Mouse (Mus musculus) liver, postnatal 0 days (tissue): ENCODE measurements at regions not wholly inside any gene's neighbourhood (a gene's known extent, or its start where the extent isn't known, plus 50 kb on each side); places are given as distances from the start of the nearest gene placed in this dataset.

Experiments used
- ATAC-seq: fragments of 200-750 bp; cut with Nextera tagmentation; 2 replicates; pipeline ENCODE4 v1.8.0; 2017; ENCODE audit warnings: mild to moderate bottlenecking, moderate library complexity
- DNase-seq: peaks from one replicate; pipeline ENCODE4 v3.0.0-alpha.2; 2016
- H3K27ac ChIP-seq: fragments of 300-500 bp; sonication (generic); 2 replicates; pipeline ENCODE4 v1.5.1; 2014; ENCODE audit warnings: antibody characterized with exemption, moderate library complexity, mild to moderate bottlenecking, low read depth
- H3K27me3 ChIP-seq: fragments of 300-500 bp; sonication (generic); 2 replicates; pipeline ENCODE4 v1.6.1; 2014; ENCODE audit warnings: low read length, control low read depth, mixed read lengths; ENCODE audit not compliant: insufficient read depth
- H3K36me3 ChIP-seq: fragments of 300-500 bp; sonication (generic); replicated peaks from 2 replicates; pipeline ENCODE4 v1.6.1; 2014; ENCODE audit warnings: mild to moderate bottlenecking, control low read depth, low read length, moderate library complexity, mixed read lengths; ENCODE audit not compliant: insufficient read depth
- H3K4me1 ChIP-seq: fragments of 300-500 bp; sonication (generic); 2 replicates; pipeline ENCODE4 v1.6.1; 2014; ENCODE audit warnings: antibody characterized with exemption, mild to moderate bottlenecking, control low read depth; ENCODE audit not compliant: insufficient read depth
- H3K4me2 ChIP-seq: fragments of 300-500 bp; sonication (generic); 2 replicates; pipeline ENCODE4 v1.6.1; 2014; ENCODE audit warnings: low read depth, mild to moderate bottlenecking, low read length, moderate library complexity, mixed read lengths
- H3K4me3 ChIP-seq: fragments of 300-500 bp; sonication (generic); 2 replicates; pipeline ENCODE4 v1.5.1; 2014; ENCODE audit warnings: low read depth, low read length
- H3K9ac ChIP-seq: fragments of 300-500 bp; sonication (generic); replicated peaks from 2 replicates; pipeline ENCODE4 v1.6.1; 2014; ENCODE audit warnings: mild to moderate bottlenecking, moderate library complexity
- H3K9me3 ChIP-seq: fragments of 300-500 bp; sonication (generic); 2 replicates; pipeline ENCODE4 v1.6.1; 2016; ENCODE audit warnings: mild to moderate bottlenecking, control low read depth, low read length, mixed read lengths
- CTCF ChIP-seq: sonication (generic); IDR thresholded peaks from 2 replicates; pipeline ENCODE4 v1.5.1; 2016; ENCODE audit warnings: antibody characterized with exemption, low read depth
- EP300 ChIP-seq: IDR thresholded peaks from 2 replicates; pipeline ENCODE4 v1.6.1; 2016; ENCODE audit warnings: antibody characterized with exemption, low read depth, mild to moderate bottlenecking
- WGBS: fragments of 180-500 bp; shearing (Covaris S2); extraction: QIAGEN DNeasy Blood & Tissue Kit; methylation state at CpG from one replicate; pipeline ENCODE4 v1.1.7; 2014; ENCODE audit not compliant: insufficient replicate concordance; 5-methylcytosine and 5-hydroxymethylcytosine counted together

DNA sequence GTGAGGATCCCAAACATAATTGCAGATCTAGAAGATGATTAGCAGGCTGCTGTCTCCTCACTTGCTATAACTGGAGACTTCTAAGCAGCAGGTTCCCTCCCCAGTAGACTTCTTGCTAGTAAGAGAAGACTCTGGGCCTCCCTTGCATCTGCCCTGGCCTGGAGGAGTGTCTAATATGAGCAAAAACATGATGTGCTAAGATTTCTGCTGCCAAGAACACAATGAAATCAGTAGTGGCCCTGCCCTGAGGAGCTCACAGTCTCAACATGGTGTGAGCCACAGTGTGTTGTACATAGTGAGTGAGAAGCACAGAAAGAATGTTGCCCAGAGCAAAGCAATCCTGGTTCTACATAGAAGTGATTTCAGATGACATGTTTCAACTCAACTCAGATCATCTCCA is 520.1 kb upstream of the Nrp1 start:
- Histone ChIP-seq H3K9me3 (no peaks in the 10 kb centered on the region), H3K4me2 (no peak overlapping the region), H3K36me3 (no peaks in the 10 kb centered on the region), H3K27me3 (no peaks in the 10 kb centered on the region), H3K9ac (no peak overlapping the region), H3K27ac (no peak overlapping the region), H3K4me3 (no peak overlapping the region), H3K4me1 (no peaks in the 10 kb centered on the region)
- no peak for DNase-seq
- no peak for ATAC-seq
- TF ChIP-seq CTCF (no peak), EP300 (no peak)

DNA sequence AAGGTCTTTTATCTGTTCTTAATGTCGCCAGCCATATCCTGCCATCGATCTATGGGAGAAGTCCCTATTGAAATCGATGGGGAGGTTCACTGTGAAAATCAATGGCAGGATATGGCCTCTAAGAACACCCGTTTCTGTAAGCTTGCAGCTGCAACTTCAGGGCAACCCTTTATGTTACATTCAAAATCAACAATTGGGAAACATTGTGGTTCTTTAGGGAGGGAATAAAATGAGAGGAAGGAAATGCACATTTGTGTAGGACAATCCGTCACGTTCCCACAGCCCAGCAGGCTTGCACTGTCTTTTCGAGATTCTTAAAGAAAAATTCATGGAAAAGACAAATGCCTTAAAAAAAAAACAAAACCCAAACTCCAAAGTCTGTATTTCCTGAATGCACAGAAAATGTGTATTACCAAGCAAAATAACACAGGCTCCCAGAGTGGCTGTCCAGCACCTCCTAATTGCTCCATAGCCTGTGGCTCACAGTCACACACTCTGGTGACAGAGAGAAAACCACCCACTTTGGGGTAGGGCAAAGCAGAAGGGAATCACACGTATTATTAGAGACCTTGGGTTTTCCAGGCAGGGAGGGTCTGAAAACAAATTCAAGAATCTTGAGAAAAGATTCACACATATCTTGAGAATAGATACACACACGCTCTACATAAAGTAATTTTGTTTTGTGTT is 510.9 kb upstream of the Nrp1 start:
- H3K4me2 ChIP-seq = no peak overlapping the region
- DNase-seq (no peak), ATAC-seq (no peak)
- TF ChIP-seq EP300 (no peak), CTCF (no peak)
- H3K9ac ChIP-seq = no peak overlapping the region
- H3K4me1 ChIP-seq = no peaks in the 10 kb centered on the region
- no peak overlapping the region for H3K4me3 ChIP-seq
- H3K27me3 ChIP-seq = no peaks in the 10 kb centered on the region
- no peaks in the 10 kb centered on the region for H3K9me3 ChIP-seq
- no peaks in the 10 kb centered on the region for H3K36me3 ChIP-seq
- no peak overlapping the region for H3K27ac ChIP-seq
- 40% methylated on average over 9 of the region's 9 CpGs for whole genome bisulfite sequencing

DNA sequence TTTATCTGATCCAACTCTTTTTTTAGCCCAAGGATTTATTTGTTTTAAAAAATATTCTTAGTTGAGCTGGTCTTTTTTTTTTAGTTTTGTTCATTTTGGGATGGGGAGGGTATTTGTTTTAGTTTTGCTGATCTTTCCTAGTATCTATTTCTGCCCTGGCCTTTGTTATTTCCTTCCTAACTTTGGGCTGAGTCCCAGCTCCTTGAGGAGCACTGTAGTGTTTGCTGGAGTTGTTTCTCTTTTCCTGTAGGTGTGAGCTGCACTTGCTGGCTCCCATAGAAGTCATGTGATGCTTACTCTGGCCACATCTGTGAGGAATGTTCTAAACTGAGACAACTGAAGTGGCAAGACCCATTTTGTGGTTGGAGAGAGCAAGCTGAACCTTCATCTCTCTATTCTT is 508.5 kb upstream of the Nrp1 start:
- Histone ChIP-seq H3K4me2 (no peak overlapping the region), H3K4me1 (no peaks in the 10 kb centered on the region), H3K9me3 (no peaks in the 10 kb centered on the region), H3K9ac (no peak overlapping the region), H3K4me3 (no peak overlapping the region), H3K27ac (no peak overlapping the region), H3K36me3 (no peaks in the 10 kb centered on the region), H3K27me3 (no peaks in the 10 kb centered on the region)
- ATAC-seq (no peak), DNase-seq (no peak)
- no peak for TF ChIP-seq EP300
- no peak for TF ChIP-seq CTCF

DNA sequence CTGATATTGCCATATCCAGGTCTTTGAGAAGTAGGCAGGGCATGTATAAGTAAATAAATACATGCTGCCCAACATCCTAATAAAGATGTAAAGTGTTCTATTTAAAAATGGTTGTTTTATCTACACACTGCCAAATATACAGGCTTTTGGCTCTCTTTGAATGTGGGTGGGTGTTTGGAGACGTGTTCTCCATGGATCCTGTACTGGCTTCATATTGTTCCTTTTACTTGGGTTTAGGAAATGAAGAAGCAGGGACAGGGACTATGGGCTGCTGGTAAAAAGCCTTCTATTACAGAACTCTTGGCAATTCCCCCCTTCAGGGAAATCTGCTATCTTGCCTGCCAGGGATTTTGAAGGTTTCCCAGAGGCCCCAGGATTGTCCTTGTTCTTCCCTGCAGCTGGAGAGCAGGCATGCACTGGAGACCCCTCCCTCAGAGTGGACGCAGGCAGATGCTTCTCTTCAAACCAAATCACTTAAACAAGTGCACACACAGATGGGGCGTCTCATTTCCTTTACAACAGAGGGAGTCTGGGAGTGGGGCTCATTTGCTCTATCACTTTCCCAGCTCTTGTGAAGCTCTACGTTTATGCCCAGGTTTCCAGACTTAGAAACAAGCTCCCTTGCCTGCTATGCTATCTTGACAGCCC is 502.6 kb upstream of the Nrp1 start:
- Histone ChIP-seq H3K4me1 (no peaks in the 10 kb centered on the region), H3K9ac (no peak overlapping the region), H3K27ac (no peak overlapping the region), H3K36me3 (no peaks in the 10 kb centered on the region), H3K9me3 (no peaks in the 10 kb centered on the region), H3K4me2 (no peak overlapping the region), H3K4me3 (no peak overlapping the region), H3K27me3 (no peaks in the 10 kb centered on the region)
- ATAC-seq (no peak), DNase-seq (no peak)
- TF ChIP-seq CTCF = no peak
- no peak for TF ChIP-seq EP300
- WGBS = 35% methylated on average over 4 of the region's 4 CpGs

DNA sequence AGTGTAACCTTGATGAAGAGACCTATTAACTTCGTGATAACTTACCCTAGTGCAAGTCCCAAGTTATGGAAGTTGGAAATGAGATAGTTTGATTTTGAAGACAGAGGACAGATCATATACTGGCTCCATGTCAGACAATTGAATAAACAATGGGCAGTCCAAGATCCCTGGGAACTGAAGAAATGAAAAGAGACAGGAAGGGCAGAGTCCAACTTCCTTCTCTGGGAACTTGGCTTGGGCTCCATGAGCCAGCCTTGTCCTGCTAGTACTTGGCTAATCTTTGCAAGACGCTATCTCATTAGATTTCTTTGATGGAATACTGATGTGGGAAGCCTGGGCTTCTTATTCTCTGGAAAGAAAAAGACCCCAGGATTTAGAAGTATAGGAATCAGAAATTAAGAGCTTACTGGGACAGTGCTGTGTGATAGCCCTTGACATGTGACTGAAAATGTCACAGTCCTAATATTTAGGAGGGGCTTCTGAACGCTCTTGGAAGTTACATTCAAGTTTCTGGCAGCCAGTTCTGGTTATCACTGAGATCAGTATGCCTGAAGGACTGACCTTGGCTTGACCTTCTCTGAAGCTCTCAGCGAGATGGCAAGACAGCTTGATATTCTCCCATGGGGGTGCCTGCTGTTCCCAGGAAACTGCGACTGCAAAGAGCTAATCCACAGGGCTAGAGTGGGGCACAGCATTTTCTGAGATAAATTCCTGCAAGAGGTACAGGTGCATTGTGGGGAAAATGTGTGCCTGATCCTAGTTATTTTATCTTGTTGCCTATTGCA is 501.9 kb upstream of the Nrp1 start:
- no peaks in the 10 kb centered on the region for H3K4me1 ChIP-seq
- 43% methylated on average over 5 of the region's 5 CpGs for WGBS
- TF ChIP-seq EP300 (no peak), CTCF (no peak)
- ATAC-seq (no peak), DNase-seq (no peak)
- no peak overlapping the region for H3K4me2 ChIP-seq
- no peaks in the 10 kb centered on the region for H3K9me3 ChIP-seq
- no peak overlapping the region for H3K4me3 ChIP-seq
- no peaks in the 10 kb centered on the region for H3K36me3 ChIP-seq
- no peak overlapping the region for H3K27ac ChIP-seq
- no peak overlapping the region for H3K9ac ChIP-seq
- no peaks in the 10 kb centered on the region for H3K27me3 ChIP-seq

DNA sequence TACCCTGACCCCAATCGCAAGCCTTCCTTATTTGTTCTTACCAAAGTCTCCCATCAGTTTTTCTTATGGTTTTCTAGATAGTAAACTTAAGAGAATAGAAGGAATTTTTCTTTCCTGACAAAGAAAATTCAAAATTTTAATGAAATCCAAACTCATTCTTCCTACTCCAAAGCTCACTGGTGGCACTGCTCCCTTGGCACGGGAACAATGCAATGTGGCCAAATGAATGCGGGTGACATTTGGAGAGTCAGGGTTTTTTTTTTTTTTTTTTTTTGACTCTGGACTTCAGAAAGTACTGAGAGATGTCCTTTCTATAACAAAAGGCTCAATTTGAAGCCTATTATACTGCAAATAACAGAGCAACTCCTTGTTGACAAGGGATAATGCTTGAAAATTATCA is 499.4 kb upstream of the Nrp1 start:
- TF ChIP-seq CTCF (no peak), EP300 (no peak)
- DNase-seq (no peak), ATAC-seq (no peak)
- Histone ChIP-seq H3K4me2 (no peak overlapping the region), H3K4me3 (no peak overlapping the region), H3K9ac (no peak overlapping the region), H3K36me3 (no peaks in the 10 kb centered on the region), H3K9me3 (no peaks in the 10 kb centered on the region), H3K4me1 (no peaks in the 10 kb centered on the region), H3K27ac (no peak overlapping the region), H3K27me3 (no peaks in the 10 kb centered on the region)
- WGBS = 83% methylated on average over 3 of the region's 3 CpGs
